Mouse (Mus musculus) T-helper 2 cell (primary cell): ENCODE results near the gene Zmiz2.
"Not testable (repeated sequence)": the region's sequence is repeated elsewhere in the genome, so short reads cannot be mapped to it uniquely, and the experiment has no call there.

Experiments
- in situ Hi-C: fragments of 300-600 bp; cut with MboI, MseI; formaldehyde crosslinking; loops from one replicate; pipeline ENCODE4 v1.15.1; 2025; ENCODE audit warnings: high pct_unique_total_duplicates

The Zmiz2 gene

DNA sequence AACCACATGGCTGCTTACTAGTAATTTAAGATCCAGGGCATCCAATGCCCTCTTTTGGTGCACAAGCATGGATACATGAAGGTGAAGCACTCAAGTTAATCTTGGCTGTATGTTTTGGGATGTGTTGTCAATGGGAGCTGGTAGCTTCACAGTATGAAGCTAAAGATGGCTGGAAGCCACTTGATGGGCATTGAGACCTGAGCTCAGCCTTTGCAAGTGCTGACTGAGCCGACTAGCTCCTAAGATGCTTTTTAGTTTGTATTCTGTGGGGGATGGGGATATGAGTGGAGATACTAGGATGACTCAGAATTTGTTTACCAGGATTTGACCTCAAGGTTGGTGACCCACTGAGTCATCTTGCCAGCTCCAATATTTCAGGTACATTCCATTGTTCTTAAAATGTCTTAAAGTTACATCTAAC lies 31.4 kb downstream of the Zmiz2 start:
- in situ Hi-C loops = no loop called here

DNA sequence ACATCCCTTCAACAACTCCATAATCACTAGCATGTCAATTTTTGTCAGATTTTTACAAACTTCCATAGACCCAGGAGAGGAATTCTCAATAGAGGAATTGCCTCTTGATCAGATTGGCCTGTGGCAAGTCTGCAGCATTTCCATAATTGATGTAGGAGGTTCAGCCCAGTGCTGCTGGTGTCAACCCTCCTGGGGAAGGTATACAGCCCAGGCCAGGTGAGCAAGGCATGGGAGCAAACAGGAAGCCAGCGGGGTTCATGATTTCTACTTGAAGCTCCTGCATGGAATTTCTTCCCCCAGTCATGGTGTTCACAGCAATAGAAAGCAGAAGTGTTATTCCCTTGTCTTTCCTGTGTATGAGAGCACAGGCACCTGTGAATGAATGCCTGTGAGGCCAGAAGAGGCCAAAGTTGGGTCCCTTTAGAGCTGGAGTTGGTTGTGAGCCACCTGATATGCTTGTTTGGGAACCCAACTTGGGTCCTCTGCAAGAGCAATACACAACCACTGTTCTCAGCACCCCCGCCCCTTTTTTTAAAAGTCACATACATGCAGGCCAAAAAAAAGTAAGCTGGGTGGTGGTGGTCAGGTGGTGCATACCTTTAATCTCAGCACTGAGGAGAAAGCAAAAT lies 32.0 kb downstream of the Zmiz2 start:
- in situ Hi-C loops = no loop called here

DNA sequence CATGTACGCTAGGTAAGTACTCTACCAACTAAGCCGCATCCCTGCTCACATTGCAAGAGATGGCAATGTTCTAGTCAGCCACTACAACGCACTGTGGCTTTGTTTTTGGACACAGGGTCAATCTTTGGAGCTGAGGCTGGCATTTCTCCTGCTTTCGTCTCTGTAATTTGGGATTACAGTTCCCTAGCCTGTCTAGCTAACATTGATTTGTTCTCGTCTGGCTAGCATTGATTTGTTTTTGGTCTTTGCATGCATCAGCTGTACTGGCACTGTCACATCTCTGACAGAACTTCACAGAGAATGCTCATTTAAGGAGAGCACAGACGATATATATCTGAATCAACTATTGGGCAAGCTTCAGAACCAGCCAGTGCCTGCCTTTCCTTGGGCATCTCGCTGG lies 41.3 kb downstream of the Zmiz2 start:
- in situ Hi-C loops = no loop called here

DNA sequence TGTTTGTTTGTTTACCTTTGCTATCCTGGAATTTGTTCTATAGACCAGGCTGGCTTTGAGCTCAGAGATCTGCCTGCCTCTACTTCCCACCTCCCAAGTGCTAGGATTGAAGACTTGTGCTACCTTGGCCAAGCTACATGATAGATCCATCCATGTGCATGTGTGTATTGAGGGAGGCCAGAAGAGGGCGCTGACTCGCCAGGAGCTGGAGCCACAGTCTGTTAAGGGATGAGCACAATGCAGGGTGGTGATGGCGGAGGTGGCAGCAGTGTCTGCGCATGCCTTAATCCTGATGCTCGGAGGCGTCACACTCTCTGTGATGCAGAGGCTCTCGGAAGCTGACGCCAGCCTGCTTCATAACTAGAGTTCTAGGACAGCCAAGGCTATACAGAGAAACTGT lies 47.6 kb downstream of the Zmiz2 start:
- in situ Hi-C loops = no loop called here

DNA sequence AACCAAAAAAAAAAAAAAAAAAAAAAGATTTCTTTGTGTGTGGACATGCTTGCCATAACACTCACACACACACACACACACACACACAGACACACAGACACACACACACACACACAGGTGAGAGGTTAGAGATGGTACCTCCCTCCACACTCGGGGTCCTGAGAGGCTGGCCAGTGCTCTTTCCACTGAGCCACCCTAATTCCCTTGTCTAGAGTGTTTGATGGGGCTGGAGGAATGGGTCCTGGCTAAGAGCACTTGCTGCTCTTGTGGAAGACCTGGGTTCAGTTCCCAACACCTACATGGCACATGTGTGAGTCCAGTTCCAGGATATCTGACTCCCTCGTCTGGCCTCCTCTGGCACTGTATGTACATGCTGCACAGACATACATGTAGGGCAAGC lies 48.8 kb downstream of the Zmiz2 start:
- in situ Hi-C loops = no loop called here

DNA sequence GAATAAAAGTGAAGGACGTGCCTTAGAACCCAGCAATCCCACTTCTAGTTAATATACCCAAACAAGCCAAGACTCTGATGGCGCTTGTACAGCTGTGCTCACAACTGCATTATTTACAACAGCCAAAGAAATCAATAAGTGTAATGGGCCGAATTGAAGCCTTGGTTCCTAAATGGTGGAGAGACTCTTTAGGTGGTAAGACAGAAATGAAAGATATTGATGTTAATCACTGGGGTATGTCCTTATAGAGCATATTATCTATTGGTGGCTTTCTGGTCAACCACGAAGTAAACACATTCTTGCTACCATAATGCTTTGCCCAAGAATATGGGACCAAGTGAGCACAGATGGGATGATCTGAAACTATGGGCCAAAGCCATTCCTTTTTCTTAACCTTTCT lies 51.3 kb downstream of the Zmiz2 start:
- in situ Hi-C loops = no loop called here

DNA sequence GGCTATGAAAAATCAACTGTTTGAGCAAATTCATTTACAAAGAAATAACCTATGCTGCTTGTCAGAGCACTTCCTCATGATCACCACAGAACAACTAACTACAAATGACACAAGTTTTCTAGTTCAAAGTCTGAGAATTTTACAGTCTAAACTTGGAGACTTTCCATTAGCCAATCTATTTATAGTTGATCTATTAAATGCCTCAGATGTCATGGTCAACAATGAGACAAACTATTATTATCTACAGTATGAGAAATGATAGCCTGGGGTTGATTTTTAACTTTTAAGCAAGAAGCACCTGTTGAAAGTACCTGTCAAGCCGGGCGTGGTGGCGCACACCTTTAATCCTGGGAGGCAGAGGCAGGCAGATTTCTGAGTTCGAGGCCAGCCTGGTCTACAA lies 53.7 kb downstream of the Zmiz2 start:
- in situ Hi-C loops = no loop called here

DNA sequence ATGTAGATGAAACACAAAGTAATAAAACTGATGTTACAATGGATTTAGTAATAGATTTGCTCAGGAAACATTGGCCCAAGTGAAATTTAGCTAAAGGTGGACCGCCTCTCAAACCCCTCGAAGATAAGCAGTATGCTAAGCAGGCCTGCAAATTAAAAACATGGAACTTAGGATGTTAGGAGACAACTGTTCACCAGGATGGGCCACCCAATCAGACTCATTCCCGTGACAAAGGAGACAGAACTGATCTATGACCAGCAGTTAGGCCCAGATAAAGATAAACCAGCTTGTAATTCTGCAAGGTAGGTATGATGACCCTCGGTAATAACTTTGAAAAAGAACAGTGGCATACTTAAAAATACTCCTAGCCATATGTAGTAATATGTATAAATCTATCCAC lies 54.2 kb downstream of the Zmiz2 start:
- in situ Hi-C loops = no loop called here

DNA sequence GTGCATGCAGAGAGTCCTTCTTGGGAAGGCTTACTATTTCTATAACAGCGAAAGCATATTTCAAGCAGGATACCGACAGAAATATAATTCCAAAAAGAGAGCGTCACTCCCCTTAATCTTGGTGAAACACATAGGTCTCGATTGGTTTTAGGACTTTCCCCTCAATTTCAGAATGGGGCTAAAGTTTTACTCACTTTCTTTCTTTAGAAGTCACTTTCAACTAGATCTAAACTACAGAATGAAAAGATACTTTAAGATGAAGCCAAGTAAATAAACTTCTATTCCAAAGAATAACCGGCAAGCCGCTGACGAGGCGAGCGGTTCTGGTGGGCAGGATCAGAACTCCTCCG lies 54.8 kb downstream of the Zmiz2 start:
- in situ Hi-C loops = no loop called here

DNA sequence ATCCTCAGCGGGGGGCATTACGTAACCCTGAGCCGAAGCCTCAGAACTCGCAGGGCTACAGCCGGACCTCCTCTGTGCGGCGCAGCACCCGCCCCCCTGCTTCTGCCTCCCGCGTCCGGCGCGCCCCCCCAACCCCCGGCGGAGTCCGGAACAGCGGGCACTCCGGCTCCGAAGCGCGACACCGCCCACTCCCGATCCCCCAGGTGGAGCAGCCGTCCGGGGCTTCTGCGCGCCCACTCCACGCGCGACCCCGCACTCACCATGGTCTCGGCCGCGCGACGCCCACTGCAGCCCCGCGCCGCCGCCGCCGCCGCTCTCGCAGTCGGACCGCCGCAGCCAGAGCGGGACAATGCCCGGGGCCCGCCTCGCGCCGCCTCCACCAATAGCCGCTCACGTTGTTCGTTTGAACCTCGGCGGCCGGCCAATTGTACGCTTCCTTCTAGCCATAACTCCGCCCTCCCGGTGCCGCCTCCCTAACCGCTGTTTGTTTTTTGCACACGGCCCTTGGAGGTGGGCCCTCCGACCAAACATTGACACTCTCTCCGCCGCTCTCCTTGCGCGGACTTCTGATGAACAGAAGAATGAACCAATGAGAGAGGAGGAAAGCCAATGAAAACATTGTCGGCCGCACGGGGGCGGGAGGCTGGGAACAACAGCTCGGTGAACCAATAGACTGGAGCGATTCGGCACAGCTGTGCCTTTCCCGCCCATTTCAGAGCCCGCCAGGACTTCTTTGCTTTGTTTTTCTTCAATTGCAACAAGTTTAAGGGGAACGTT lies 55.4 kb downstream of the Zmiz2 start, which contains the start of gene H2afv:
H2afv (minus strand) TSS at position 367 of the 777 bp plus-strand sequence.
- in situ Hi-C loops = no loop called here

DNA sequence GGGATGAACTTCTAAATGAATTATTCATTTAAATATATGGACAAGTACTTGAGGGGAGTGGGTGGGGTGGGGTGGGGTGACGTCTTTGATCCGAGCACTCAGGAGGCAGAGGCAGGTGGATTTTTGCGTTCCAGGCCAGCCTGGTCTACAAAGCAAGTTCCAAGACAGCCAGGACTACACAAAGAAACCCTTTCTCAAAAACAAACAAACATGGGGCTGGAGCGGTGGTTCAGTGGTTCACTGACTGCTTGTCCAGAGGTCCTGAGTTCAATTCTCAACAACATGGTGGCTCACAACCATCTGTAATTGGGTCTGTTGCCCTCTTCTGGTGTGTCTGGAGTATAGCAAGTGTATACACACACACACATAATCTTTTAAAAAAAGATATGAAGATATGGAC lies 56.6 kb downstream of the Zmiz2 start:
- in situ Hi-C loops = no loop called here

DNA sequence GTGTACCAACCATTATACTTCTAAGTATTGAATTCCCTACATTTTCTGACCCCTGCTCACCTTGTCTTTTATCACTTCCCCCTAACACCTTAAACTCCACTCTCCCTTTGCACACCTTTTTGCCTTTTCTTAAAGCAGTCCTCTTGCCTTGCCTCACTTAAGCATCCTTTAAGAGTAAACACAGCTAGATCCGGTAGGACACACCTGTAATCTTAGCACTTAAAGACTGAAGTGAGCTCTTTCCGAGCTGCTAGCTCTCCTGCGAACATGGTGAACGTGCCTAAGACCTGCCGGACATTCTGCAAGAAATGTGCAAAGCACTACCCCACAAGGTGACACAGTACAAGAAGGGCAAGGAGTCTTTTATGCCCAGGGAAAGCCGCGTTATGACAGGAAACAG lies 57.1 kb downstream of the Zmiz2 start:
- in situ Hi-C loops = no loop called here

DNA sequence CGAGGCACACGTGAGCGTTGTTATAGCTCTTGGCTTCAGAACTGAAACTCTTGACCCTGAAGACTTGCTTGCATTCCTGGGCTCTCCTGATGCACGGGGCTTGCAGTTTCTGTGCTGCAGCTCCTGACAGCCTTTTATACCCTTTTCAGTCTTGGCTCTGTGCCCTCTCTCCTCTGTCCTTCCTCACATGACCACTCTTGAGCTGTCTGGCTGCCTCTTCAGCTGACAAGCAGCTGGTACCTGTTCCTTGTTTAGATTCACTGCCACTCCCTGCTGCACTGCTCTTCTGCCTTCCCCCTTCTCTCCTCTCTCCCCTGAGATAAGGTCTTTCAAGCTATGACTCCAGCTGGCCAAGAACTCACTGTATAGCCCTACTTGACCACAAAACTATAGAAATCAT lies 58.6 kb downstream of the Zmiz2 start:
- in situ Hi-C loops = no loop called here

DNA sequence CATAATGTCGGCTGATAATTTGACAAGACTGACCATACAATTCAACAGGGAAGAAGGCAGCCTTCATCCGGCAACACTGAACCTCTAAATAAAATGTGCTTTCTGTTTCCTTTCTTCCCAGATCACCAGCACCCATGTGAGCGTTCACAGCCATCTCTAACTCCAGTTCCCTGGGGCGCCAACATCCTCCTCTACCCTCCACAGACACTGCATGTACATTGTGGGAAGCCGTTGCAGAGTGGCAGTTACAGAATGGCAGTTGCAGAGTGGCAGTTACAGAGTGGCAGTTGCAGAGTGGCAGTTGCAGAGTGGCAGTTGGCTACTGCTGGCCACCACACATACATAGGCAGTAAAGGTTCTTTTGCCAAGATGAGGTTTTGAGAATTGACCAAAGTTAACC lies 59.3 kb downstream of the Zmiz2 start:
- in situ Hi-C loops = not testable (repeated sequence)
